Mouse (Mus musculus): ENCODE results near the gene Egfl8. TPM values are rescaled to one million over a fixed set of nuclear protein-coding genes. Genes with fewer than 3 reads are reported as not detected.
A peak's percentile ranks its signal among the peaks of the same experiment; 100 is the strongest.

Egfl8 gene
- polyA plus RNA-seq, 1 experiment from 2014 or later = 0.33 TPM

GRCm38 (mm10) chr17:34586796-34587422, 28.9 kb downstream of the Egfl8 start:
- peak overlapping the region; percentile 86 for H3K27ac ChIP-seq (replicated peaks)
- under 1% methylated on average over 38 of the region's 38 CpGs for whole genome bisulfite sequencing (ENCODE audit: insufficient replicate concordance)
- peak overlapping the region; percentile 91 for H3K9ac ChIP-seq
- H3K36me3 ChIP-seq (replicated peaks) = no peaks in the 10 kb centered on the region
- H3K27me3 ChIP-seq = peaks cover 12% of the 10 kb centered on the region; the same call in 1 of the 2 replicates
- ATAC-seq (ENCODE audit: insufficient read depth) = peak; percentile 81
- H3K4me3 ChIP-seq (replicated peaks) = peak overlapping the region; percentile 91
- H3K9me3 ChIP-seq (replicated peaks) = no peaks in the 10 kb centered on the region
- peaks cover 53% of the 10 kb centered on the region for H3K4me1 ChIP-seq (replicated peaks)
- H3K4me2 ChIP-seq = peak overlapping the region; percentile 100

- Histone ChIP-seq H3K4me3 (replicated peaks) (peak overlapping the region; percentile 91), H3K9ac (no peak overlapping the region), H3K27me3 (peaks cover 12% of the 10 kb centered on the region; the same call in 1 of the 2 replicates), H3K36me3 (replicated peaks) (no peaks in the 10 kb centered on the region), H3K4me2 (peak overlapping the region; percentile 100), H3K27ac (replicated peaks) (no peak overlapping the region), H3K4me1 (replicated peaks) (peaks cover 46% of the 10 kb centered on the region), H3K9me3 (replicated peaks) (no peaks in the 10 kb centered on the region)
- ATAC-seq (ENCODE audit: insufficient read depth) = no peak
- WGBS (ENCODE audit: insufficient replicate concordance) = 40% methylated on average over 32 of the region's 32 CpGs
Measured at GRCm38 (mm10) chr17:34585877-34586771, 29.6 kb downstream of the Egfl8 start.

- no peak overlapping the region for H3K27ac ChIP-seq (replicated peaks)
- H3K4me3 ChIP-seq (replicated peaks) = no peak overlapping the region
- 80% methylated on average over 8 of the region's 8 CpGs for WGBS (ENCODE audit: insufficient replicate concordance)
- H3K4me1 ChIP-seq (replicated peaks) = peaks cover 36% of the 10 kb centered on the region
- no peak overlapping the region for H3K9ac ChIP-seq
- no peaks in the 10 kb centered on the region for H3K36me3 ChIP-seq (replicated peaks)
- no peak overlapping the region for H3K4me2 ChIP-seq
- H3K9me3 ChIP-seq (replicated peaks) = no peaks in the 10 kb centered on the region
- no peak for ATAC-seq (ENCODE audit: insufficient read depth)
- peaks cover 12% of the 10 kb centered on the region; the same call in 1 of the 2 replicates for H3K27me3 ChIP-seq
Measured at GRCm38 (mm10) chr17:34585121-34585520, 30.6 kb downstream of the Egfl8 start.

GRCm38 (mm10) chr17:34583819-34584218, 32.0 kb downstream of the Egfl8 start:
- Histone ChIP-seq H3K4me2 (no peak overlapping the region), H3K36me3 (replicated peaks) (no peaks in the 10 kb centered on the region), H3K9me3 (replicated peaks) (no peaks in the 10 kb centered on the region), H3K4me1 (replicated peaks) (peaks cover 22% of the 10 kb centered on the region), H3K27me3 (peaks cover 12% of the 10 kb centered on the region; the same call in 1 of the 2 replicates), H3K9ac (no peak overlapping the region), H3K4me3 (replicated peaks) (no peak overlapping the region), H3K27ac (replicated peaks) (no peak overlapping the region)
- no peak for ATAC-seq (ENCODE audit: insufficient read depth)
- 83% methylated on average over 8 of the region's 8 CpGs for WGBS (ENCODE audit: insufficient replicate concordance)

GRCm38 (mm10) chr17:34583397-34583796, 32.4 kb downstream of the Egfl8 start:
- WGBS (ENCODE audit: insufficient replicate concordance) = 52% methylated on average over 7 of the region's 7 CpGs
- Histone ChIP-seq H3K9me3 (replicated peaks) (no peaks in the 10 kb centered on the region), H3K36me3 (replicated peaks) (no peaks in the 10 kb centered on the region), H3K27ac (replicated peaks) (no peak overlapping the region), H3K4me3 (replicated peaks) (no peak overlapping the region), H3K4me1 (replicated peaks) (peaks cover 18% of the 10 kb centered on the region), H3K4me2 (no peak overlapping the region), H3K27me3 (peaks cover 12% of the 10 kb centered on the region; the same call in 1 of the 2 replicates), H3K9ac (no peak overlapping the region)
- no peak for ATAC-seq (ENCODE audit: insufficient read depth)

GRCm38 (mm10) chr17:34582528-34582927, 33.2 kb downstream of the Egfl8 start:
- Histone ChIP-seq H3K9me3 (replicated peaks) (no peaks in the 10 kb centered on the region), H3K4me1 (replicated peaks) (peaks cover 10% of the 10 kb centered on the region), H3K27me3 (peaks cover 12% of the 10 kb centered on the region; the same call in 1 of the 2 replicates), H3K4me2 (no peak overlapping the region), H3K27ac (replicated peaks) (no peak overlapping the region), H3K36me3 (replicated peaks) (no peaks in the 10 kb centered on the region), H3K4me3 (replicated peaks) (no peak overlapping the region), H3K9ac (no peak overlapping the region)
- ATAC-seq (ENCODE audit: insufficient read depth) = no peak
- WGBS (ENCODE audit: insufficient replicate concordance) = 74% methylated on average over 12 of the region's 12 CpGs

- Histone ChIP-seq H3K9ac (no peak overlapping the region), H3K4me3 (replicated peaks) (no peak overlapping the region), H3K9me3 (replicated peaks) (no peaks in the 10 kb centered on the region), H3K4me1 (replicated peaks) (no peaks in the 10 kb centered on the region), H3K27me3 (no peaks in the 10 kb centered on the region), H3K4me2 (no peak overlapping the region), H3K36me3 (replicated peaks) (no peaks in the 10 kb centered on the region), H3K27ac (replicated peaks) (no peak overlapping the region)
- no peak for ATAC-seq (ENCODE audit: insufficient read depth)
- 69% methylated on average over 3 of the region's 3 CpGs for WGBS (ENCODE audit: insufficient replicate concordance)
Measured at GRCm38 (mm10) chr17:34578070-34578469, 37.7 kb downstream of the Egfl8 start.

GRCm38 (mm10) chr17:34576577-34576976, 39.2 kb downstream of the Egfl8 start:
- Histone ChIP-seq H3K9ac (no peak overlapping the region), H3K27ac (replicated peaks) (no peak overlapping the region), H3K4me1 (replicated peaks) (no peaks in the 10 kb centered on the region), H3K4me3 (replicated peaks) (no peak overlapping the region), H3K36me3 (replicated peaks) (no peaks in the 10 kb centered on the region), H3K9me3 (replicated peaks) (no peaks in the 10 kb centered on the region), H3K27me3 (no peaks in the 10 kb centered on the region), H3K4me2 (no peak overlapping the region)
- 44% methylated on average over 5 of the region's 5 CpGs for WGBS (ENCODE audit: insufficient replicate concordance)
- ATAC-seq (ENCODE audit: insufficient read depth) = no peak

GRCm38 (mm10) chr17:34572361-34572760, 43.4 kb downstream of the Egfl8 start:
- no peaks in the 10 kb centered on the region for H3K4me1 ChIP-seq (replicated peaks)
- no peak overlapping the region for H3K9ac ChIP-seq
- no peak overlapping the region for H3K4me2 ChIP-seq
- WGBS (ENCODE audit: insufficient replicate concordance) = 38% methylated on average over 15 of the region's 15 CpGs
- no peaks in the 10 kb centered on the region for H3K36me3 ChIP-seq (replicated peaks)
- no peak overlapping the region for H3K4me3 ChIP-seq (replicated peaks)
- no peak overlapping the region for H3K27ac ChIP-seq (replicated peaks)
- H3K27me3 ChIP-seq = peaks cover 12% of the 10 kb centered on the region
- no peak for ATAC-seq (ENCODE audit: insufficient read depth)
- H3K9me3 ChIP-seq (replicated peaks) = no peaks in the 10 kb centered on the region

- Histone ChIP-seq H3K4me1 (replicated peaks) (no peaks in the 10 kb centered on the region), H3K27ac (replicated peaks) (no peak overlapping the region), H3K36me3 (replicated peaks) (no peaks in the 10 kb centered on the region), H3K27me3 (peaks cover 17% of the 10 kb centered on the region), H3K4me2 (no peak overlapping the region), H3K9ac (no peak overlapping the region), H3K4me3 (replicated peaks) (no peak overlapping the region), H3K9me3 (replicated peaks) (no peaks in the 10 kb centered on the region)
- no peak for ATAC-seq (ENCODE audit: insufficient read depth)
- WGBS (ENCODE audit: insufficient replicate concordance) = 19% methylated on average over 5 of the region's 5 CpGs
Measured at GRCm38 (mm10) chr17:34571875-34572274, 43.9 kb downstream of the Egfl8 start.

GRCm38 (mm10) chr17:34569919-34570318, 45.9 kb downstream of the Egfl8 start:
- no peak overlapping the region for H3K27ac ChIP-seq (replicated peaks)
- peaks cover 24% of the 10 kb centered on the region for H3K27me3 ChIP-seq
- H3K4me2 ChIP-seq = no peak overlapping the region
- no peak overlapping the region for H3K4me3 ChIP-seq (replicated peaks)
- no peaks in the 10 kb centered on the region for H3K4me1 ChIP-seq (replicated peaks)
- 52% methylated on average over 4 of the region's 4 CpGs for WGBS (ENCODE audit: insufficient replicate concordance)
- no peak for ATAC-seq (ENCODE audit: insufficient read depth)
- no peak overlapping the region for H3K9ac ChIP-seq
- no peaks in the 10 kb centered on the region for H3K9me3 ChIP-seq (replicated peaks)
- H3K36me3 ChIP-seq (replicated peaks) = no peaks in the 10 kb centered on the region
